Mouse (Mus musculus) midbrain, embryonic 11.5 days (tissue): ENCODE data around the gene Shisa7. TPM values are rescaled to one million over a fixed set of nuclear protein-coding genes. Genes with fewer than 3 reads are reported as not detected.

ENCODE experiments used
- ATAC-seq: fragments of 200-750 bp; cut with Nextera tagmentation; 2 replicates; pipeline ENCODE4 v1.8.0; 2017; ENCODE audit warnings: moderate TSS enrichment, moderate library complexity; ENCODE audit not compliant: low FRiP score
- DNase-seq: peaks from one replicate; pipeline ENCODE4 v3.0.0; 2015; ENCODE audit warnings: low spot score; ENCODE audit errors: missing footprints
- H3K27ac ChIP-seq: fragments of 300-500 bp; sonication (generic); 2 replicates; pipeline ENCODE4 v1.5.1; 2014; ENCODE audit warnings: low read depth, low read length
- H3K27me3 ChIP-seq: fragments of 300-500 bp; sonication (generic); 2 replicates; pipeline ENCODE4 v1.6.1; 2014; ENCODE audit warnings: mild to moderate bottlenecking, low read length, moderate library complexity, mixed read lengths; ENCODE audit not compliant: control insufficient read depth, insufficient read depth
- H3K36me3 ChIP-seq: fragments of 300-500 bp; sonication (generic); 2 replicates; pipeline ENCODE4 v1.6.1; 2014; ENCODE audit warnings: mild to moderate bottlenecking, low read length, moderate library complexity, mixed read lengths; ENCODE audit not compliant: control insufficient read depth, insufficient read depth
- H3K4me1 ChIP-seq: fragments of 300-500 bp; sonication (generic); 2 replicates; pipeline ENCODE4 v1.6.1; 2014; ENCODE audit warnings: low read length; ENCODE audit not compliant: control insufficient read depth, insufficient read depth
- H3K4me2 ChIP-seq: fragments of 300-500 bp; sonication (generic); 2 replicates; pipeline ENCODE4 v1.6.1; 2014; ENCODE audit warnings: mild to moderate bottlenecking, moderate library complexity
- H3K4me3 ChIP-seq: fragments of 300-500 bp; sonication (generic); 2 replicates; pipeline ENCODE4 v1.5.1; 2014; ENCODE audit warnings: low read depth, low read length
- H3K9ac ChIP-seq: fragments of 300-500 bp; sonication (generic); 2 replicates; pipeline ENCODE4 v1.6.1; 2014; ENCODE audit warnings: low read length
- H3K9me3 ChIP-seq: fragments of 300-500 bp; sonication (generic); 2 replicates; pipeline ENCODE4 v1.6.1; 2016; ENCODE audit warnings: low read length; ENCODE audit not compliant: control insufficient read depth
- WGBS: fragments of 180-500 bp; shearing (Covaris S2); extraction: QIAGEN DNeasy Blood & Tissue Kit; methylation state at CpG from one replicate; pipeline ENCODE4 v1.1.7; 2014; 5-methylcytosine and 5-hydroxymethylcytosine counted together
- polyA plus RNA-seq: library from polyadenylated mRNA; unstranded; fragments of >200 nt; fragmentation: Nextera tagmentation; extraction: Ambion mirVana; gene quantifications from 2 replicates; pipeline ENCODE4 v1.2.1, GENCODE M21; 2014

Gene Shisa7
- polyA plus RNA-seq, 1 experiment from 2014 or later, result 2.4 TPM

DNA sequence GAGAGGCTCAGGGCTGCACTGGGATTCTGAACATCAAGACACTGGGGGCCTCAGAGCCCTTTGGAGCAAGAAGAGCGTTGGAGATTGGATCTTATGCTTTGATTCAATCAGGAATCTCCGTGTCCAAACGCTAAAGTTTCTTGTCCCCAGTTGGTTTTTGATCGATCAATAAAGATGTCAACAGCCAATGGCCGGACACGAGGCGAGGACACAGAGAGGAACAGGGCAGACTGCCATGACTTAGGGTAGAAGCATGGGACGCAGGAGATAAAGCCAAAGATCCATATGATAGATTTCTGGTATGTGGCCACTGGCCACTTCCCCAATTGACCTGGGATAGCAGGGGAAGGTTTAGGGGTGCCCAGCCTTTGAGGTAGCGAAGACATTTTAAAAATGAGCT lies 12.0 kb upstream of the Shisa7 start:
- WGBS, result 86% methylated on average over 9 of the region's 9 CpGs
- no peak for DNase-seq
- H3K4me2 ChIP-seq, result no peak overlapping the region
- ATAC-seq, result no peak
- H3K4me1 ChIP-seq, result no peaks in the 10 kb centered on the region
- H3K9ac ChIP-seq, result no peak overlapping the region
- H3K36me3 ChIP-seq, result no peaks in the 10 kb centered on the region
- H3K27ac ChIP-seq, result no peak overlapping the region
- H3K27me3 ChIP-seq, result no peaks in the 10 kb centered on the region
- H3K9me3 ChIP-seq, result no peaks in the 10 kb centered on the region
- H3K4me3 ChIP-seq, result no peak overlapping the region

DNA sequence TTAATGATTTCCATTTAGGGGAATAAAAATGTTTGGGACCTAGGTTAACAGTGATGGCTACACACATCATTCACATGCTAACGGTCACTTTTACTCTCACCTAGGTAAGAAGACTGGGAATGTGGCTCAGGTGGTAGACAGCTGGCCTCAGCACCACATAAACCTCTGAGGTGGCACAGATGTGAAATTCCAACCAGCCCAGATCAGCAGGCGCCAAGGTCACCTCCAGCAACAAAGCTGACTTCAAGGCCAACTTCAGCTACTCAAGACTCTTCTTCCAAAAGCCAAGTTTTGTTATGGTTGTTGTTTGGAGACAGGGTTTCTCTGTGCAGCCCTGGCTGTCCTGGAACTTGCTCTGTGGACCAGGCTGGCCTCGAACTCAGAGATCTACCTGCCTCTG lies 9.1 kb upstream of the Shisa7 start:
- Histone ChIP-seq H3K4me2 (no peak overlapping the region), H3K4me1 (no peaks in the 10 kb centered on the region), H3K9ac (no peak overlapping the region), H3K27me3 (no peaks in the 10 kb centered on the region), H3K4me3 (no peak overlapping the region), H3K27ac (no peak overlapping the region), H3K36me3 (no peaks in the 10 kb centered on the region), H3K9me3 (no peaks in the 10 kb centered on the region)
- ATAC-seq (no peak), DNase-seq (no peak)
- WGBS, result 83% methylated on average over 3 of the region's 3 CpGs

DNA sequence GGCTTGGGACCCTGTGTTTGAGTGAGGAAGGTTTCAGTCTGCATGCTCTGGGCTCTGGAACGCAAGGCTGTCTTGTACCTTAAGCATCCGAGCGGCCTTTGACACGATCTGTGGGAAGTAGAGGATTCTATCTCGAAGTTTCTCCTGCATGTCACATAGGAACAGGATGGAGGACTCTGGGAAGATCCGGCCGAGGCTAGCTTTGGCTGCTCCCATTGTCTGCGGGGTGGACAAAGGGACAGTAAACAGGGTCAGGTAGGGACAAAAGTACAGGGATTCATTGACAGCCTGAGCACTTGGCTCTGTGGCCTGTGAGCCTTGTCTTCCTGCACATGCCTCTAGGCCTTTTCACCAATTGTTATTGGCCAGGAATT lies 6.8 kb upstream of the Shisa7 start:
- no peak overlapping the region for H3K4me3 ChIP-seq
- DNase-seq, result no peak
- H3K9me3 ChIP-seq, result no peaks in the 10 kb centered on the region
- no peaks in the 10 kb centered on the region for H3K4me1 ChIP-seq
- H3K4me2 ChIP-seq, result no peak overlapping the region
- no peak for ATAC-seq
- WGBS, result 66% methylated on average over 8 of the region's 8 CpGs
- no peaks in the 10 kb centered on the region for H3K36me3 ChIP-seq
- no peaks in the 10 kb centered on the region for H3K27me3 ChIP-seq
- H3K9ac ChIP-seq, result no peak overlapping the region
- H3K27ac ChIP-seq, result no peak overlapping the region

DNA sequence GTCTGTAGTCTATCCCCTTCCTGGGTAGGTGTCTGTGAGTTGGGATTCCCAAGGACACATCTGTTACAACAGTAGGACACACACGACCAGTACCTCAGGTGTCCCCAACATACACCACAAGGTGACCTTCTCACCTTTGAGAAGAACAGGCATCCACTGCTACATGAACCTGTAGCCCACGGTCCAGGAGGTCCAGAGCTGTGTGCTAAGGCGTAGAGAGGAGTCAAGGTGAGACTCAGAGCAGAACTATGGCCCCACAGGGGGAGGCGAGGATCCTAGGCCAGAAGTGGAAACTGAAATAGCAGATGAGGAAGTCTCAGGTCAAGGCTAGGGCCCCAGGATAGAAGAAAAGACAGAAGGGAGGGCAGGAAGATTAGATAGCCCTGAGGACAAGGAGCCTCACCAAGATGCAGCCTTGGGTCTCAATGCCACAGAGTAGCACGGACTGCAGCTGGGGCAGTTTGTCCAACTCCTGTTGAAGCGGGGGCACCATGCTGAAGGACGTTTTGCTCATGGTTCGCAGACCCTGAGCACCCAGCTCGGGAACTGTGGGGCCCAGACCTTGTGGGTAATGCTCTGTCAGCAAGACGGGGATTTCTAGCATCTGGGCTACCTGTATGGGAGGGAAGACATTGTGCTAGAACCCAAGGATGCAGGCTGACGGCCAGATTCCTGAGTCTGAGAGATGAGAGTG lies 6.3 kb upstream of the Shisa7 start:
- Histone ChIP-seq H3K27me3 (no peaks in the 10 kb centered on the region), H3K4me1 (no peaks in the 10 kb centered on the region), H3K4me3 (no peak overlapping the region), H3K9me3 (no peaks in the 10 kb centered on the region), H3K9ac (no peak overlapping the region), H3K4me2 (no peak overlapping the region), H3K36me3 (no peaks in the 10 kb centered on the region), H3K27ac (no peak overlapping the region)
- no peak for DNase-seq
- ATAC-seq, result no peak
- WGBS, result 78% methylated on average over 11 of the region's 11 CpGs

DNA sequence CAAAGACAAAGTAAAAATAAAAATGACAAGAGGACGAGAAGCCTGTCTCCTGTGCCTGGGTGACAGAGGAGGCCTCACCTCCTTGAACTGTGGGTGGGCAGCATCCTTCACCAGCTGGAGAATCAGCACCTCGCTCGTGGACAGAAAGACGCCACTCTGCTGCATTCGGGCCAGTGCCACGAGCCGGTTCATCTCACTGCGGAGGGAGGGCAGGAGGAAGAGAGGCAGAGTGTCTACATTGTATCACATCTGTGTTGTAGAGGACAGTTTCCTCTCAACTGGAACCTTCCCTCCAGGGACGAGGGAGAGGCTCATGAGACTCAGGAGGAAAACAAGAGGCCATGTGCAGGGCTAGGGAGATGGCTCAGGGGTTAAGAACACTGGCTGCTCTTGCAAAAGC lies 4.9 kb upstream of the Shisa7 start:
- H3K4me2 ChIP-seq, result no peak overlapping the region
- peaks cover 3% of the 10 kb centered on the region; the same call in 1 of the 2 replicates for H3K27me3 ChIP-seq
- no peak overlapping the region for H3K27ac ChIP-seq
- no peaks in the 10 kb centered on the region for H3K9me3 ChIP-seq
- H3K4me3 ChIP-seq, result no peak overlapping the region
- no peaks in the 10 kb centered on the region for H3K36me3 ChIP-seq
- DNase-seq (no peak), ATAC-seq (no peak)
- WGBS, result 57% methylated on average over 9 of the region's 9 CpGs
- H3K4me1 ChIP-seq, result peaks cover 3% of the 10 kb centered on the region
- H3K9ac ChIP-seq, result no peak overlapping the region

DNA sequence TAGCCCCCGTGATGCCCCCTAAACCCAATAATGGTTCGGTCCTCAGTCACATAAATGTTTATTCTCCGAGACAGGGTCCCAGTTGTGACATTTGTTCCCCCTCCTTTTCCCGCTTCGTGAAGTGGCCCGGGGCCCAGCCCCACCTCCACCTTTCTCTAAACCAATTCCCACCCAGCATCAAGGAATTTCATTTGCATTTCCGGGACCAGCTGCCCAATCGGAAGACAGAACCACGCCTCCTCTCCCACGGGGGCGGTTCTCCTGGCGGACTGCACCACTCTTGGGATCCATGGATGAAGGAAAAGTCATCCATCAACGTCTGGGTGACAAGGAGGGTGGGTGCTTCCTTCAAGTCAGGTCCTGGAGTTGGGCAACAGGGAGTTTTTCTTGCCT lies 417 bp upstream of the Shisa7 start:
- DNase-seq (peak; percentile 96), ATAC-seq (peak; percentile 83)
- Histone ChIP-seq H3K36me3 (no peaks in the 10 kb centered on the region), H3K4me2 (peak overlapping the region; percentile 94), H3K9me3 (no peaks in the 10 kb centered on the region), H3K27me3 (peaks cover 25% of the 10 kb centered on the region), H3K9ac (peak overlapping the region; percentile 56), H3K27ac (no peak overlapping the region), H3K4me3 (peak overlapping the region; percentile 45), H3K4me1 (peaks cover 20% of the 10 kb centered on the region)
- 1% methylated on average over 13 of the region's 13 CpGs for WGBS

DNA sequence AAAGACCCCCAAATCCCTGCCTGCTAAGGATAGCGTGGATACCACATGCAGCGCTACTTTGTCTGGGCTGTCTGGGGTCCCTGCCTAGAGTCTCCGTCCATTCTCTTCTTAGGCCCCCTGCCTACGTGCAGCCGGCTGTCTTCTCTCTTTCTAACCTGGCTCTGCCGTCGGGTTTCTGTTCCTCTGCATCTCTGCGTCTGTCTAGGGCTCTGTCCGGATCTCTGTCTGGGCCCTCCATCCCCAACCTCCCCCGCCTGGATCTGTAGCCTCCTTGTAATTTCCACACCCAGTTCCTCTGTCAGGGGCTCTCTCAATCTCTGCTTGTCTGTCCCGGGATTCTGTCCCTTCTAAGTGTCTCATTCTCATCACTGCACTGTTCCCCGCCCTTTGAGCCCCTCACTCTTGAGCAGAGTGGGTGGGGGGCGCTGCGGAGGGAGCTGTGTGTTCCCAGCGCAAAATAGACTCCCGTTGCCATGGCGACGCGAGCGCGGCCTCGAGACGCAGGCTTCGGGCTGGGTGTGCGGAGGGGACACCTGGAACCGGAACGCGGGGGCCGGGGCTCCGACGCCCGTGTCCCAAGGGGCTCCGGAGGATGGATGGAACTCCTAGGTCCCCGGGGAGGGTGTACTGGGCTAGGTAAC lies 772 bp downstream of the Shisa7 start:
- DNase-seq, result peak; percentile 94
- H3K4me2 ChIP-seq, result peak overlapping the region; percentile 94
- H3K4me3 ChIP-seq, result peak overlapping the region; percentile 45
- peaks cover 20% of the 10 kb centered on the region for H3K4me1 ChIP-seq
- peak; percentile 64 for ATAC-seq
- H3K9ac ChIP-seq, result peak overlapping the region; percentile 56
- H3K27me3 ChIP-seq, result peaks cover 25% of the 10 kb centered on the region
- H3K36me3 ChIP-seq, result no peaks in the 10 kb centered on the region
- 2% methylated on average over 34 of the region's 34 CpGs for WGBS
- no peak overlapping the region for H3K27ac ChIP-seq
- H3K9me3 ChIP-seq, result no peaks in the 10 kb centered on the region

DNA sequence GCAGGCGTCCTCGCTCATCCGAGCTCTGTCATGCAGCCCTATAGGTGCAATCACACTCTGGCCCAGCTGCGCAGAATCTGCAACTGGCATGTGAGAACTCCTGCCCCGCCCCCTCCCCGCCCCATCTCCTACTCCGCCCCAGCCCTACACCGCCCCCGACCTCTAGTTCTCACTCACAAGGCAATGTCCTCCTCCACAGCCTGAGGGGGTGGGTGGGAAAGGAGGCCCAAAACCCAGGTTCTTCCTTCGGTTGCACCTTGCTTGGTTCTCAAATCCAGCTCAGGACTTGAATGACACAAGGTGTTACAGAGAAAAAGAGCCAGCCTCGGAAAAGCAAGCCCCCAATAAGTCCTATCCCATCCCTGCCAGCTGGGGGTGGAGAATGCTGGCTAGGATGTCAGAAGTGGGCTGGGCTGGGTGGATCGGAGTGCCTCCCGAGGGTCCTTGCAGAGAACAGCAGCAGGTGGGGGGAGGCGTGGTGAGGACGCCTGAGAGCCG lies 1.8 kb downstream of the Shisa7 start:
- peak overlapping the region; percentile 45; the same call in 1 of the 2 replicates for H3K4me3 ChIP-seq
- H3K9ac ChIP-seq, result no peak overlapping the region
- DNase-seq, result peak; percentile 90
- no peaks in the 10 kb centered on the region for H3K9me3 ChIP-seq
- peaks cover 25% of the 10 kb centered on the region for H3K27me3 ChIP-seq
- no peak overlapping the region for H3K27ac ChIP-seq
- H3K4me2 ChIP-seq, result peak overlapping the region; percentile 94
- peak; percentile 55 for ATAC-seq
- WGBS, result 1% methylated on average over 16 of the region's 16 CpGs
- no peaks in the 10 kb centered on the region for H3K36me3 ChIP-seq
- H3K4me1 ChIP-seq, result peaks cover 20% of the 10 kb centered on the region

DNA sequence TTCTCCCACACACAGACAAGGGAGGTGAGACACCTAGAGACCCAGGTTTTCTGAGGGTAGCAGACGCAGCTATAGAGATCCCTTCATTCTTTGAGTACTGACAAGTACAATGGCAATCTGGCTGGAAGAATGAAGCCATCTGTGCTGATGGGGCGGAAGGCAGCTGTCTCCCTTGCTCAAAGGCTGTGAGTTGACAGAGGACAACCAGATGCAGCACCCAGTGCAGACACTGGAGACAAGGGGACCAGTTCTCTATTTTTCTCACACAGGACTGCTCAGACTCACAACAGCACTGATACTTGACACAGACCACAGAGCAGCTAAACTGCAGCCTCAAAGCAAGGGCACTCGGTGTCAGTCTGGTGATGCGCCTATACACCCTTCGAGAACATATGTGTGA lies 2.4 kb downstream of the Shisa7 start:
- no peaks in the 10 kb centered on the region for H3K36me3 ChIP-seq
- no peak overlapping the region for H3K27ac ChIP-seq
- no peak overlapping the region for H3K9ac ChIP-seq
- ATAC-seq (no peak), DNase-seq (peak; percentile 82)
- no peak overlapping the region for H3K4me3 ChIP-seq
- no peak overlapping the region for H3K4me2 ChIP-seq
- WGBS, result 58% methylated on average over 5 of the region's 5 CpGs
- H3K9me3 ChIP-seq, result no peaks in the 10 kb centered on the region
- H3K4me1 ChIP-seq, result peaks cover 20% of the 10 kb centered on the region
- H3K27me3 ChIP-seq, result peaks cover 30% of the 10 kb centered on the region
